Mouse (Mus musculus) embryonic stem cell, embryonic (primary cell): ENCODE data around the gene Gm8914.
"Not testable (repeated sequence)": the region's sequence is repeated elsewhere in the genome, so short reads cannot be mapped to it uniquely, and the experiment has no call there.

Source experiments
- CTCF ChIA-PET, 4 experiments: fragments of 300-600 bp in 2 of 4; fragments of 350-600 bp in 2 of 4; sonication (Branson Sonifier 250); formaldehyde crosslinking; loops; one replicate each; lab custom pipeline; 2022; ENCODE audit warnings: inconsistent platforms in 2 of 4; lab: Charles Lee
- POLR2A ChIA-PET, 4 experiments: fragments of 300-600 bp in 2 of 4; fragments of 350-600 bp in 2 of 4; sonication (Branson Sonifier 250); formaldehyde crosslinking; loops; one replicate each; lab custom pipeline; 2022; ENCODE audit warnings: antibody characterized with exemption in 4 of 4, inconsistent platforms in 1 of 4; lab: Charles Lee

The Gm8914 gene

DNA sequence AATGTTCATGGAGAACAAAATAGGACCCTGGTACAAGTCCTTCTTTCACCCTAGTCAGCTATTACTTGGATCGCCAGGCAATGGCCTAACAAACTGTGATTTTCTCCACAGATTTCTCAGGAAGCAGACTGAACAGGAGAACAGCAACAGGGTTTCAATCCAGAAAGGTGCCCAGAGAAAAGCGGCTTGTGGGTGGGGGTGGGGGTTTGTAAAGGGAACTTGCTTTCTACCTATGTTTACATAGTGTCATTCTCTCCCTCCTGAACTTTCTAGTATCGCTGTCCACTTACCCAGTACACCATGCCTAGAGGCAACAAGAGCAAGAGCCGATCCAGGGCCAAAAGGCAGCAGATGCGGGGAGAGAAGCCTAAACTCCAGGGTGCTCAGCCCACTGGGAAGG lies at the start of gene Gm8914:
Gene Gm8914 (plus strand): TSS at position 301 of the 400 bp plus-strand sequence.
- CTCF ChIA-PET, POLR2A ChIA-PET: not testable (repeated sequence)
